Mouse (Mus musculus) layer of hippocampus, adult 2 months (tissue): ENCODE results near the gene Cdkn1c. TPM values are rescaled to one million over a fixed set of nuclear protein-coding genes. Genes with fewer than 3 reads are reported as not detected.

ENCODE experiments used
- DNase-seq, 2 experiments: peaks; one replicate each; pipeline ENCODE4 v3.0.0; 2022; ENCODE audit warnings: low spot score in 2 of 2
- H3K27ac ChIP-seq: fragments of 200-600 bp; 2 replicates; pipeline ENCODE4 v1.8.1; 2022
- H3K4me3 ChIP-seq: fragments of 200-600 bp; 2 replicates; pipeline ENCODE4 v1.8.1; 2022; ENCODE audit warnings: mild to moderate bottlenecking
- CTCF ChIP-seq: fragments of 200-600 bp; conservative IDR thresholded peaks from 2 replicates; pipeline ENCODE4 v1.8.1; 2022; ENCODE audit warnings: antibody characterized with exemption, mild to moderate bottlenecking, moderate library complexity
- total RNA-seq, 2 experiments: library from RNA; stranded (reverse); gene quantifications; 2 replicates each; pipeline ENCODE4 v1.2.3; 2021

Gene Cdkn1c
- total RNA-seq, 2 experiments from 2014 or later: 2.5 to 6.7 TPM

DNA sequence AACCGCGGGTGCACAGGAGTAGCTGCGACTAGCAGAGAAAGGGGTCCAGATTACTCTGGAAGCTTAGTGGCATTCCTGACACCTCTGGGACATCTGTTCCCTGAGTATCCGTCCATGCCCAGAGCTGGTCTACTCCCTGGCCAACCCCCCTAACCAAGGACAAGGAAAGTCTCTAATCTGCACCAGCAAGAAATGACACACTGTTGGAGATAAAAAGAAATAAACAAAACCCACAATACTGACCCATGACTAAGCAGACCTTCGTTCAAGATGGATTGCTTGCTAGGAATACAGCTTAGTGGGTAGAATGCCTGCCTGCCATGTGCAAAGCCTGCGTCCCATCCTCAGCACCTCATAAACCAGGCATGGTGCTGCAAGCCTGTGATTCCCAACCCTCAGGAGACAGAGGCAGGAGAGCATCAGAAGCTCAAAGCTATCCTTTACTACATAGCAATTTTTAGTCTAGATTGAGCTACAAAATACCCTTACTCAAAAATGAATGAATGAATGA is 32.8 kb upstream of the Cdkn1c start:
- Histone ChIP-seq H3K27ac (no peak overlapping the region), H3K4me3 (no peak overlapping the region)
- no peak for TF ChIP-seq CTCF

DNA sequence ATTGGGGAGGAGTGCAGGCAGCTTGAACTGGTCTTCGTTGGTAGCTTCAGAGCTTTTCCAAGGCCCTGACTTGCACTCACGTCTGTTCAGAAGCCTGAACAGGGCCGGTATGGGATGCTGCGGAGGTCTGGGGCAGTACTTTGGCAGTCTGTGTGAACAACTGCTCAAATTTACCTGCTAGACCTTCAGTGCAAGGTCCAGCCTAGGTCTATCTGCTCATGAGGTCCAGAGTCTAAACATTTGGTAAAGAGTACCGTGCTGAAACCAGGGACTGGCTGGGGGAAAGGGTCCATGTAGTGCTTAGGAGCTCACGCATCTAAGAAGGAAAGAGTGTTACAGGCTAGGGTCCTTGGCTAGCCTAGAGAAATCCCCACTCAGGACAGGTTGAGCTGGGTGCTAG is 28.9 kb upstream of the Cdkn1c start:
- Histone ChIP-seq H3K27ac (no peak overlapping the region), H3K4me3 (no peak overlapping the region)
- no peak for TF ChIP-seq CTCF
- DNase-seq: no peak

More for the DNA sequence above, 32.8 kb upstream of the Cdkn1c start:
- no peak for DNase-seq

DNA sequence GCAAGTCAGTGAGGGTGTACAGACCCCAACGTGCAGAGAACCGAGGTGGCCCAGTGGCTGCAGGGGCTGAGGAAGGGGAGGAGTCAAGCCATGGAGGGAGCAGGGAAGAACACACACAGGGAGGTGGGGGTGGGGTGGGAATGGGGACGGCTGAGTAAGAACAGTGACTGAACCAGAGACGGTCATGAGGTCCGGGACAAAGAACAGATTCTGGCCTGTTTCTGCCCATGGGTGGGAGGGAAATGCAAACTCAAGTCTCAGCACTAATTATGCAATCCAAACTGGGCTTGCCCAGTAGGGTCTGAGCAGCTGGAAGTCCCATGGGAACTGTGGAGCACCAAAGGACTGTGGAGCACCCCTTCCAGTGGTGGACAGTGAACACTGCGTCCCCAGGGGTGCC is 21.7 kb upstream of the Cdkn1c start:
- H3K27ac ChIP-seq: no peak overlapping the region
- no peak overlapping the region for H3K4me3 ChIP-seq
- no peak for TF ChIP-seq CTCF
- no peak for DNase-seq

DNA sequence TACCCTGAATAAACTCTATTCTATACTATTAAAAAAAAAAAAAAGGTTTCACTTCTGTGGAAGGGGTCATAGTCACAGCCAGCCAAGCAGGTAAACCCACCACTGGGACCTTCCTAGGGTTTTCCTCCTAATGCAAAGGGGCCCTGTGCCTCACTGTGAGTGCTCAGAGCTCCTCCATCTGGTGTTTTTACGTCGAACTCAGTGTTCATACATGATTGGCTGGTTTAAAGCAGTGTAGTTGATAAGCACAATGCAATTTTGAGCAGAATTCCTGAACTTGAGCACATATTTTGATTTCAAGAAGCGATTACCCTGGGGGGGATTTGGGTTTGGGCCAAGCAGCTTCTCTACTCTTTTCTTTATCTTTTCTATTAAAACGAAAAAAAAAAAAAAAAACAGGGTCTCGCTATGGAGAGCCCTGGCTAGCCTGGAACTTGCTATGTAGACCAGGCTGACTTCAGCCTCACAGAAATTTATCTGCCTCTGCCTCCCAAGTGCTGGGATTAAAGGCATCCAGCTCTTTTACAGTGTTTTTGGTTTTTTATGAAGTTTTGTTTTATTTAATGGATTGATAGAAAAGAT is 21.0 kb upstream of the Cdkn1c start:
- TF ChIP-seq CTCF: no peak
- DNase-seq: no peak
- H3K4me3 ChIP-seq: no peak overlapping the region
- no peak overlapping the region for H3K27ac ChIP-seq

DNA sequence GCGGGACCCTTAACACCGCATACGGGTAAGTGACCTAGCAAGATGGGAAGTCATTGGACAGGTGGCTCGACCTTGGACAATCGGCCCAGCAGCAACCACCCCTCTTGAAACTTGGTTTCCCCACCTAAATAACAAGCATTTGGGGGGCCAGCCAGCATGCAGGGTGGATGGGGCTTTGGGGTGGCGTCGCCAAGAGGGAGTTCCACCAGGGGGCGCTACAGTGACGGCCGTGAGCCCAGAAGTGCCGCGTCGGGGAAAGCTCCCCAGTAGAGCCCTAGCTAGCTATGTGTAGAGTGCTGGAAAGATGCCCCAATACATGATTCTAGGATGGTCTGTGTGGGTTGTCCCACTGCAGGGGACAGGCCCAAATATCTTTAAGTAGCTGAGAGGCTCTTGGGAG is 19.6 kb upstream of the Cdkn1c start:
- peak; percentile 90 for TF ChIP-seq CTCF

DNA sequence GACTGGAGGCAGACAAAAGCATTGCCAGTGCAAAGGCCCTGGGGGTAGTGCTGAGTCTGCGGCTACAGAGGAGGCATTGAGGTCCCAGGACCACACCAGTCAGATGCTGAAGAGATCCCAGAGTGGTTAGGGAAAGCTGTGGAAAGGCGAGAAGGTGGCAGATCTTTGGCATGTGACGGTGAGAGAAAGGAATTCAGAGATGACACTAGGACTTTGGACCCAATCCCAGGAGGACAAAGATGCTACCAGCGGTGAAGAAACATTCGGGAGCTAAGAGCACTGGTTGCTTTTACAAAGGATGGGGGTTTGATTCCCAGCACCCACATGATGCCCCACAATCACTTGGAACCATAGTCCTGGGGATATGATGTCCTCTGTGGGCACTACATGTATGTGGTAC is 16.9 kb upstream of the Cdkn1c start:
- no peak for DNase-seq
- no peak for TF ChIP-seq CTCF
- H3K27ac ChIP-seq: no peak overlapping the region
- no peak overlapping the region for H3K4me3 ChIP-seq

More for the DNA sequence above, 19.6 kb upstream of the Cdkn1c start:
- no peak overlapping the region for H3K4me3 ChIP-seq
- no peak overlapping the region for H3K27ac ChIP-seq
- DNase-seq: peak in 1 of 2 experiments; percentile 72

DNA sequence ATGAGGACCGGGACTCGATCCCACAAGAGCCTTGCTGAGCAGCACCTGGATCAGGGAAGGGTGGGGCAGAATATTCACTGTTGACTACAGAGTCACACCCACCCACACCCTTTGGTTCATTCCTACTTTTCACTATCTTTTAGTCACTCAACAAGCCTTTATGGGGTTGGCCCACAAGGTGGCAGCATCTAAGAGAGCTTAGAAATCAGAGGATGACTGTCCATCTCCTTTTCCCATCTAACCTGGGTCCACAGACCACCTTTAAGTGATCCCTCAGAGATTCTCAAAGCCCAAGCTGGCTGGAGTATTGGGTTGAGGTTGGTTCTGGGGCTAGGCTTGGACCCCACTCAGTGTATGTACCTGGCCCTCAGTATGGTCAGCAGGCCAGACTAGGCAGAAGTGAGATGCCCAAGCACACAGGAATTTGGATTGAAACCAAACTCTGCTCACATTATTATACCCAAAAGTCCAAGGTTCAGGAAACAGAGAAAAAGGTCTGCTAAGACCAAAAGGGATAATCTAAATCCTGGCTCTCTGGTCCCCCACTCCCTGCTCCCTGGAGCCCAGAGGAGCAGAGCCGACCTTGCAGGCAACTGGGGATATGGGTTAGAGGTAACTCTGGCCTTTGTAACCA is 16.0 kb upstream of the Cdkn1c start:
- Histone ChIP-seq H3K4me3 (no peak overlapping the region), H3K27ac (no peak overlapping the region)
- TF ChIP-seq CTCF: peak; percentile 55
- DNase-seq: no peak

DNA sequence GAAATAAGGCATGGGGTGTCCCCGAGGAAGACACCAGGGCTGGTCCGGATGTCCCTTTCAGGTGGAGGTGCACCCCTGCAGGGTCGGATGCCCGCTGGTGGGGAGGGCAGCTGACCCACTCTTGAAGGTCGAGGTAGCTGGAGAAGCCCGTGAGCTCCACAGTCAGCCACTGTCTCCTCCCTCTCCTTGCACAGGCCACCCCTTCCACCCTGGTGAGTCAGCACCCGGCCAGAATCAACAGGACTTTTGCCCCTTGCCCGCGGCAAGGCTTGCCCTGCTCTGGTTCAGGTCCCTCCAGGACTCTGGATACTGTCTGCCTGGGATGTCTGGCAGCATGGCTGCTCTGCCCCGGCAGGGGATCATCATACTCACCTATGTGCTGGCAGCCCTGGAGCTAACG is 15.0 kb upstream of the Cdkn1c start:
- Histone ChIP-seq H3K27ac (no peak overlapping the region), H3K4me3 (no peak overlapping the region)
- DNase-seq: no peak
- no peak for TF ChIP-seq CTCF

DNA sequence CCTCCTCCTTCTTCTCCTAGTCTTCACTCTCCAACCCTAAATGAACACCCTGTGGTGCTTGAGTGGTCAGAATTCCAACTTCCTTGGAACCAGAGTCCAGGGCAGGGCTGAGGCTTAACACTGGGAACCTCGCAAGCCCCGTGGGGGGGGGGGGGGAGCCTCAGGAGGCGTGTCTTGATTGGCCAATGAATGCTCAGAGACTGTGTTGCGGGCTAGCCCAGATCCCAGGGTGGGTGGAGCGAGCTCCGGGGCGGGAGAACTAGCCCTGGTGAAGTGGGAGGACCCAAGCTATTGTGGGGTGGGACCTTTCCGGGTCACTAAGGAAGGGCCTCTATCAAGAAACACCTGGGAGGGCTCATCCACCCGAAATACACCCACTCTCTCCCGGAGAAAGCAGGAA is 14.0 kb upstream of the Cdkn1c start:
- TF ChIP-seq CTCF: no peak
- Histone ChIP-seq H3K4me3 (no peak overlapping the region), H3K27ac (no peak overlapping the region)
- no peak for DNase-seq

DNA sequence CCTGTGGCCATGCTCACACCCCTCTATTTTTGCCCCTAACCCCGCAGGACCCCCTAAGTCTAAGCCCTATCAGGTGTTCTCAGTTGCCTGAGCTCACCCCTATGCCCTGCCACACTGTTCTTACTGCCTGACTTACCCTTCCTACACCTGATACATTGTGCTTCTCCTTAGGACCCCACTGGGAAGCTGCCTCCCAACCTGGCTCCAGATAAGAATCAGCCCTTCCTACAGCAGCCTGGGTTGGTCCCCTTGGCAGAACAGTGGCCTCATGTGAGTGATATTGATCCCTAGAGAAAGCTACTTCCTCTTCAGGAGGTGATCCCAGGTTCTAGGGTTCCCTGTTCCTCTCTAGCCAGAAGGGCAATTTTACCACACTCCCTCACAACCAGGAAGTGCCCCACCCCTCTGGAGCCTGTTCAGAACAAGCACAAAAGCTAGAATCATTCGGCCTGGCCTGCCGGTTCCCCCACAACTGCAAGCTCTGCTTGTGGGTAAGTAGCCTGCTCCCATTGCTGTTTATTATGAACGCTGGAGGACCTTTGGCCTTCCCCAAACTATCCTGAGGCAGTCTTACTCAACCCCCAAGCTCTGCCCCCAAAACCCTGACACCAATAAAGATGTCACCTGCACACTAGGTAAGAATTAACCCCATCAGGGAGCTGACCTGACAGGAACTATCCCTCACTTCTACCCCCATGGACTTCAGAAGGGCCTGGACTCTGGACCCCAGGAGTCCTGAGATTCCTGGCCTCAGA is 12.7 kb upstream of the Cdkn1c start, which contains the start of gene Slc22a18:
Gene Slc22a18 (plus strand): TSS at position 390 of the 755 bp plus-strand sequence.
- no peak for TF ChIP-seq CTCF

DNA sequence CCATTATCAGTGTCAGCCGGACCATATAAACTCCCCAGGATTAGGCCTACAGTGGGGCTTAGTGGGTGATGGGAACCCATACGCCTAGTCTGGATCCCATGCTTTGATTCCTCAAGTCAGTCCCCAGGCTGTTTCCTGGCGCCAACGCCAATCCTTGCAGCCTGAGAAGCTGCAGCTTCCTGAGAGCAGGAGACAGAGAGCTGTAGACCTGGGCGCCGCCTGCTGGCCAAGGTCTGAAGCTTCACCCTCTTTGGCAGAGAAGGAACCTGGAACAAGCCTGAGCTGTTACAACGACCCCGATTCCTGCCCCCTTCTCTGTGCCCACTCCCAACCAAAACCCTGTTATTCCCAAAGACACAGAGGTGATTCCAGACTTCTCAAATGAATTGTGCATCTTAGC is 9.1 kb upstream of the Cdkn1c start:
- peak; percentile 58 to 75 for DNase-seq
- no peak overlapping the region for H3K4me3 ChIP-seq
- no peak overlapping the region for H3K27ac ChIP-seq
- TF ChIP-seq CTCF: peak; percentile 98

More for the DNA sequence above, 12.7 kb upstream of the Cdkn1c start, which contains the start of gene Slc22a18:
- Histone ChIP-seq H3K4me3 (no peak within 1 kb of the TSS), H3K27ac (no peak within 1 kb of the TSS)
- DNase-seq: no peak

DNA sequence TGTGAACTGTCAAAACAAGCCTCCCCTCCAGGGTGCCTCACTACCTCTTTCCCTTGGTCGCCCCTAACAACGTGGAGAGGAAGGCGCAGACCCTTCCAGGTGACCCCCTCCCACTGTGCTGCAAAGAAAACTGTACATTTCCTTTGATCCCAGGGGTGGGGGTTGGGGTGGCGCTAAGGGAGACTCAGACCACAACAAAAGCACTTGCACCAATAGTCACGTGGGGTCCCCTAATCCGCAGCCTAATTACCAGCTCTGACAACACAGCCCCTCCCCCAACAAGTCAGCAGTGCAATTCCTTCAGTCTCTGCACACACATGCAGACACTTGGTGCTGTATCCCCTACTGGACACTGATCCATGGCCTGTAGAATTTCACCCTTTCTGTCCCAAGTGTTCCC is 6.9 kb upstream of the Cdkn1c start:
- DNase-seq: no peak
- H3K4me3 ChIP-seq: no peak overlapping the region
- TF ChIP-seq CTCF: no peak
- H3K27ac ChIP-seq: no peak overlapping the region

DNA sequence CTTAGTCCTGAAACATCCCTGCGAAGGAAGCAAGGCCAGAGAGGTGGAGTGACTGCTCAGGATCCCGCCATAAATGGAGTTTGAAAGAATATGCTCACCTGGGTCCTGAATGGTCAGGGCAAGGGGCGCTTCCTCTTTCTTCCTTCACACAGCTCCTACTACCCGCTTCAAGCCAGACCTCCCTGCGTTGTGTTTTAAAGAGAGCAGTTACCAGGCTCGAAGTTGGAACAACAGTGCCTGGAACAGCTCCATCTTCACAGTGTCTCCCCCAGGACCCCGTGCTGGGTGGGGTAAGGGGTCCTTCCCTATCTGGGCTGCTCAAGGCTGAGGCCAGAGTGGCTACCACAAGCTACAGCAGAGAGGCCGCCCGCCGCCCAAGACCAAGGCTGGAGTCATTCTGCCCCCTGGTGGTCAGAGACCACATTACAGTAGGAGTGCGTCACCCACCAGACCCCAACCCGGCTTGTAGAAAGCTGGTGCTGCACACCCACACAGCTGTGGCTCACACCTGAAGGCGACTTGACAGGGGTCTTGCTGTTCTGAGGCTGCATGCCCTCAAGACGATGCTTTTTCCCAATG is 5.3 kb upstream of the Cdkn1c start:
- peak; percentile 64 to 91 for DNase-seq
- no peak overlapping the region for H3K27ac ChIP-seq
- peak; percentile 99 for TF ChIP-seq CTCF
- no peak overlapping the region for H3K4me3 ChIP-seq
